Mouse (Mus musculus): Measurements from ENCODE around the gene Clcn5.

DNA sequence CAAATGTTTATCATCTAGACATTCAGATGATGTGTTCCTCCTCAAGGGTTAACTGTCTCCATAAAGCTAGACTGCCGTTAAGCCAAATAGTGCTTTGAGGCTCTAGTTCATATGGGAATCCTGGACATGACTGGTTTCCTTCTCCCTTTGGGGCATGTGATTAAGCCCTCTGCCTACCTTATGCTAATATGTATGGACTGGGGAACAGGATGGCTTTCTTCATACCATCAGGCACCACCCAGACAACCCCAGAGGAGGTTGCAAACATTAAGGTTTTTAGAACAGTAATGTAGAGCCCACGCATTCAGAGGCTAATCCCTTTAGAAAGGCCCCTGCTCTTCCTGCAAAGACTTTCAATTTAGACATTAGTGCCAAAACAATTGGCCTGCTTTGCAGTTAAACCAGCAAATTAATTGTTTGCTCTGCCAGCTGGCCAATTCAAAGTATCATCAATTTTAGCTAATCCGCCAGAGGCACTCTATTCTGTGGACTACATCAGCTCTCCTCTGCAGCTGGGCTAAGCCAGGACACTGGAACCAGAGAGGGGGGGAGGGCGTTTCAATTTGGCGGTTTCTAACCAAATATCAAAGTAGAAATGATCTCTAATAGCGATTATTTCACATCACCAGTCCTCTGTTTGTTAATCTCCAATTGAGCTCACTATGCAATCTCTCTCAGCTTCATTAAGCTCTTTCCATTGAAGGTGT is 163.0 kb downstream of the Clcn5 start:
- no peak for TF ChIP-seq CTCF (IDR thresholded peaks at IDR 0.05; ENCODE audit: control insufficient read depth, insufficient read depth, insufficient replicate concordance, low read depth, low read length)
- no peak for TF ChIP-seq POLR2A (IDR thresholded peaks at IDR 0.05; ENCODE audit: control insufficient read depth, low read depth, low read length)

All from testis, adult 2 months (tissue).